Mouse (Mus musculus): Measurements from ENCODE around the gene Pkhd1. TPM values are rescaled to one million over a fixed set of nuclear protein-coding genes. Genes with fewer than 3 reads are reported as not detected.
A peak's percentile ranks its signal among the peaks of the same experiment; 100 is the strongest.

Pkhd1 gene
- polyA plus RNA-seq, 1 experiment from 2014 or later: 0.37 TPM

GRCm38 (mm10) chr1:20150016-20150415 is 467.8 kb downstream of the Pkhd1 start:
- Histone ChIP-seq H3K27me3 (replicated peaks; ENCODE audit: control insufficient read depth, insufficient read depth, low read length) (no peaks in the 10 kb centered on the region), H3K4me1 (replicated peaks; ENCODE audit: control insufficient read depth, insufficient read depth, low read length) (no peaks in the 10 kb centered on the region), H3K4me2 (no peak overlapping the region), H3K4me3 (ENCODE audit: low read depth, low read length) (no peak overlapping the region), H3K9ac (ENCODE audit: low read depth, low read length) (no peak overlapping the region), H3K36me3 (ENCODE audit: control insufficient read depth, insufficient read depth, low read length) (no peaks in the 10 kb centered on the region), H3K9me3 (ENCODE audit: control insufficient read depth, low read length) (no peaks in the 10 kb centered on the region), H3K27ac (ENCODE audit: low read depth, low read length) (no peak overlapping the region)
- WGBS: 67% methylated on average over 2 of the region's 2 CpGs
- ATAC-seq (replicated peaks; ENCODE audit: low FRiP score) (no peak), DNase-seq (ENCODE audit: low spot score) (no peak)

- Histone ChIP-seq H3K36me3 (ENCODE audit: control insufficient read depth, insufficient read depth, low read length) (no peaks in the 10 kb centered on the region), H3K9me3 (ENCODE audit: control insufficient read depth, low read length) (no peaks in the 10 kb centered on the region), H3K4me3 (ENCODE audit: low read depth, low read length) (no peak overlapping the region), H3K4me2 (no peak overlapping the region), H3K4me1 (replicated peaks; ENCODE audit: control insufficient read depth, insufficient read depth, low read length) (no peaks in the 10 kb centered on the region), H3K9ac (ENCODE audit: low read depth, low read length) (no peak overlapping the region), H3K27me3 (replicated peaks; ENCODE audit: control insufficient read depth, insufficient read depth, low read length) (no peaks in the 10 kb centered on the region), H3K27ac (ENCODE audit: low read depth, low read length) (no peak overlapping the region)
- DNase-seq (ENCODE audit: low spot score): no peak
- ATAC-seq (replicated peaks; ENCODE audit: low FRiP score): no peak
- WGBS: 89% methylated on average over 3 of the region's 3 CpGs
Observed at GRCm38 (mm10) chr1:20136205-20136604, 481.7 kb downstream of the Pkhd1 start.

GRCm38 (mm10) chr1:20135065-20135618 is 482.7 kb downstream of the Pkhd1 start:
- Histone ChIP-seq H3K9me3 (ENCODE audit: control insufficient read depth, low read length) (no peaks in the 10 kb centered on the region), H3K4me1 (replicated peaks; ENCODE audit: control insufficient read depth, insufficient read depth, low read length) (no peaks in the 10 kb centered on the region), H3K36me3 (ENCODE audit: control insufficient read depth, insufficient read depth, low read length) (no peaks in the 10 kb centered on the region), H3K27ac (ENCODE audit: low read depth, low read length) (no peak overlapping the region), H3K4me3 (ENCODE audit: low read depth, low read length) (no peak overlapping the region), H3K27me3 (replicated peaks; ENCODE audit: control insufficient read depth, insufficient read depth, low read length) (no peaks in the 10 kb centered on the region), H3K9ac (ENCODE audit: low read depth, low read length) (no peak overlapping the region), H3K4me2 (no peak overlapping the region)
- 59% methylated on average over 4 of the region's 4 CpGs for WGBS
- DNase-seq (ENCODE audit: low spot score) (no peak), ATAC-seq (replicated peaks; ENCODE audit: low FRiP score) (no peak)

- H3K4me1 ChIP-seq (replicated peaks; ENCODE audit: control insufficient read depth, insufficient read depth, low read length): no peaks in the 10 kb centered on the region
- H3K27me3 ChIP-seq (replicated peaks; ENCODE audit: control insufficient read depth, insufficient read depth, low read length): no peaks in the 10 kb centered on the region
- no peak overlapping the region for H3K4me3 ChIP-seq (ENCODE audit: low read depth, low read length)
- DNase-seq (ENCODE audit: low spot score) (no peak), ATAC-seq (replicated peaks; ENCODE audit: low FRiP score) (no peak)
- H3K4me2 ChIP-seq: no peak overlapping the region
- H3K27ac ChIP-seq (ENCODE audit: low read depth, low read length): no peak overlapping the region
- H3K9ac ChIP-seq (ENCODE audit: low read depth, low read length): no peak overlapping the region
- H3K9me3 ChIP-seq (ENCODE audit: control insufficient read depth, low read length): no peaks in the 10 kb centered on the region
- H3K36me3 ChIP-seq (ENCODE audit: control insufficient read depth, insufficient read depth, low read length): no peaks in the 10 kb centered on the region
- WGBS: 71% methylated on average over 4 of the region's 4 CpGs
Observed at GRCm38 (mm10) chr1:20133636-20134035, 484.2 kb downstream of the Pkhd1 start.

- DNase-seq (ENCODE audit: low spot score): no peak
- H3K27ac ChIP-seq (ENCODE audit: low read depth, low read length): no peak overlapping the region; the same call in 1 of the 2 replicates
- ATAC-seq (replicated peaks; ENCODE audit: low FRiP score): peak; percentile 54
- H3K36me3 ChIP-seq (ENCODE audit: control insufficient read depth, insufficient read depth, low read length): no peaks in the 10 kb centered on the region
- no peak overlapping the region for H3K4me3 ChIP-seq (ENCODE audit: low read depth, low read length)
- WGBS: 66% methylated on average over 6 of the region's 6 CpGs
- no peak overlapping the region for H3K9ac ChIP-seq (ENCODE audit: low read depth, low read length)
- H3K4me2 ChIP-seq: no peak overlapping the region
- H3K9me3 ChIP-seq (ENCODE audit: control insufficient read depth, low read length): no peaks in the 10 kb centered on the region
- H3K27me3 ChIP-seq (replicated peaks; ENCODE audit: control insufficient read depth, insufficient read depth, low read length): no peaks in the 10 kb centered on the region
- no peaks in the 10 kb centered on the region for H3K4me1 ChIP-seq (replicated peaks; ENCODE audit: control insufficient read depth, insufficient read depth, low read length)
Observed at GRCm38 (mm10) chr1:20131786-20132596, 485.9 kb downstream of the Pkhd1 start.

GRCm38 (mm10) chr1:20117331-20117730 is 500.5 kb downstream of the Pkhd1 start:
- 50% methylated on average over 1 of the region's 1 CpGs for WGBS
- Histone ChIP-seq H3K9ac (ENCODE audit: low read depth, low read length) (no peak overlapping the region), H3K36me3 (ENCODE audit: control insufficient read depth, insufficient read depth, low read length) (no peaks in the 10 kb centered on the region), H3K4me1 (replicated peaks; ENCODE audit: control insufficient read depth, insufficient read depth, low read length) (no peaks in the 10 kb centered on the region), H3K9me3 (ENCODE audit: control insufficient read depth, low read length) (no peaks in the 10 kb centered on the region), H3K4me2 (no peak overlapping the region), H3K27ac (ENCODE audit: low read depth, low read length) (no peak overlapping the region), H3K4me3 (ENCODE audit: low read depth, low read length) (no peak overlapping the region), H3K27me3 (replicated peaks; ENCODE audit: control insufficient read depth, insufficient read depth, low read length) (no peaks in the 10 kb centered on the region)
- ATAC-seq (replicated peaks; ENCODE audit: low FRiP score) (no peak), DNase-seq (ENCODE audit: low spot score) (no peak)

- DNase-seq (ENCODE audit: low spot score): no peak
- 85% methylated on average over 3 of the region's 3 CpGs for WGBS
- ATAC-seq (replicated peaks; ENCODE audit: low FRiP score): no peak
Observed at GRCm38 (mm10) chr1:20069733-20070132, 548.1 kb downstream of the Pkhd1 start.

GRCm38 (mm10) chr1:20058245-20058644 is 559.6 kb downstream of the Pkhd1 start:
- no peaks in the 10 kb centered on the region for H3K27me3 ChIP-seq (replicated peaks; ENCODE audit: control insufficient read depth, insufficient read depth, low read length)
- ATAC-seq (replicated peaks; ENCODE audit: low FRiP score) (no peak), DNase-seq (ENCODE audit: low spot score) (no peak)
- 70% methylated on average over 3 of the region's 3 CpGs for WGBS
- no peaks in the 10 kb centered on the region for H3K9me3 ChIP-seq (ENCODE audit: control insufficient read depth, low read length)
- no peak overlapping the region for H3K4me3 ChIP-seq (ENCODE audit: low read depth, low read length)
- no peak overlapping the region for H3K4me2 ChIP-seq
- H3K9ac ChIP-seq (ENCODE audit: low read depth, low read length): no peak overlapping the region
- H3K27ac ChIP-seq (ENCODE audit: low read depth, low read length): no peak overlapping the region
- no peaks in the 10 kb centered on the region for H3K4me1 ChIP-seq (replicated peaks; ENCODE audit: control insufficient read depth, insufficient read depth, low read length)
- H3K36me3 ChIP-seq (ENCODE audit: control insufficient read depth, insufficient read depth, low read length): no peaks in the 10 kb centered on the region

More at GRCm38 (mm10) chr1:20069733-20070132, 548.1 kb downstream of the Pkhd1 start:
- Histone ChIP-seq H3K9me3 (ENCODE audit: control insufficient read depth, low read length) (no peaks in the 10 kb centered on the region), H3K36me3 (ENCODE audit: control insufficient read depth, insufficient read depth, low read length) (no peaks in the 10 kb centered on the region), H3K9ac (ENCODE audit: low read depth, low read length) (no peak overlapping the region), H3K4me2 (no peak overlapping the region), H3K4me3 (ENCODE audit: low read depth, low read length) (no peak overlapping the region), H3K27ac (ENCODE audit: low read depth, low read length) (no peak overlapping the region), H3K27me3 (replicated peaks; ENCODE audit: control insufficient read depth, insufficient read depth, low read length) (no peaks in the 10 kb centered on the region), H3K4me1 (replicated peaks; ENCODE audit: control insufficient read depth, insufficient read depth, low read length) (no peaks in the 10 kb centered on the region)

- no peaks in the 10 kb centered on the region for H3K9me3 ChIP-seq (ENCODE audit: control insufficient read depth, low read length)
- H3K4me3 ChIP-seq (ENCODE audit: low read depth, low read length): no peak overlapping the region
- no peaks in the 10 kb centered on the region for H3K27me3 ChIP-seq (replicated peaks; ENCODE audit: control insufficient read depth, insufficient read depth, low read length)
- no peak overlapping the region for H3K27ac ChIP-seq (ENCODE audit: low read depth, low read length)
- no peaks in the 10 kb centered on the region for H3K36me3 ChIP-seq (ENCODE audit: control insufficient read depth, insufficient read depth, low read length)
- H3K9ac ChIP-seq (ENCODE audit: low read depth, low read length): no peak overlapping the region
- no peak for ATAC-seq (replicated peaks; ENCODE audit: low FRiP score)
- H3K4me1 ChIP-seq (replicated peaks; ENCODE audit: control insufficient read depth, insufficient read depth, low read length): no peaks in the 10 kb centered on the region
- no peak for DNase-seq (ENCODE audit: low spot score)
- H3K4me2 ChIP-seq: no peak overlapping the region
- WGBS: 85% methylated on average over 3 of the region's 3 CpGs
Observed at GRCm38 (mm10) chr1:20039389-20039788, 578.5 kb downstream of the Pkhd1 start.
